In the genomic region with DNA sequence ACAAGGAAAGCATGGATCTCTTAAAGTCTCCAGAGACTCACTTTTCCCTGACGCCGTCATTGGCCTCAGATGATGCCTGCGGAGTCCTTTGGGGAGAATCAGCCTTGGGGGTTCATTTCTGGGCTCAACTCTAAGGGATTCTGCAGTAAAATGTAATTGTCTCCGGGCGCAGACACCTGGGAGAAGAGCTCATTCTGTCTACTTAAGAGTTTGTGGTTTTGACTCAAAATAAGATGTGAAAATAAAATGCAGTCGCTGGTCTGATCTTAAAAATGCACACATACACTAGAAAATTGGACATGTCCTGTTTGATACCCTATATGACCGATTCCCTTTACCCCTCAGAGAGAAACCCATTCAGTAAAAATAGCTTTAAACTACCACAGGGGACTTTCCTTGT, we compare ENCODE assay signal across 28 mouse cellular contexts. TPM values are rescaled to one million over a fixed set of nuclear protein-coding genes. Genes with fewer than 3 reads are reported as not detected.
DNase-seq lines count a peak whose midpoint lies in the region; ATAC-seq lines count a peak whose summit lies in the region.
"Had no signal": no experiment of that assay in that cellular context is flagged by ENCODE, and none has a peak within 500 bp of the region (broad histone marks: within the 10 kb centered on the region; RNA-seq: fewer than 3 reads in every experiment).

No protein-coding gene starts in this region.

- H3K27me3 ChIP-seq in heart, embryonic 10.5 days (ENCODE audit: insufficient read depth, poor library complexity, severe bottlenecking), result peaks cover 100% of the 10 kb centered on the region
- peaks cover 100% of the 10 kb centered on the region for H3K27me3 ChIP-seq in midbrain, embryonic 10.5 days (ENCODE audit: low read depth, poor library complexity, severe bottlenecking)
- H3K27me3 ChIP-seq in midbrain, embryonic 14.5 days (ENCODE audit: control insufficient read depth, insufficient read depth, low read length), result peaks cover 92% of the 10 kb centered on the region
- H3K27me3 ChIP-seq in neural tube, embryonic 15.5 days (replicated peaks), result peaks cover 85% of the 10 kb centered on the region
- H3K27me3 ChIP-seq: CH12.LX, Patski had no signal

- 7% methylated on average over 7 of the region's 7 CpGs for WGBS in heart, embryonic 10.5 days
- 5% methylated on average over 7 of the region's 7 CpGs for WGBS in midbrain, embryonic 10.5 days
- WGBS in midbrain, embryonic 14.5 days, result 5% methylated on average over 7 of the region's 7 CpGs
- WGBS in neural tube, embryonic 15.5 days, result 5% methylated on average over 7 of the region's 7 CpGs

- peaks cover 12% of the 10 kb centered on the region for H3K4me1 ChIP-seq in heart, embryonic 10.5 days
- peaks cover 45% of the 10 kb centered on the region for H3K4me1 ChIP-seq in midbrain, embryonic 10.5 days
- peaks cover 9% of the 10 kb centered on the region for H3K4me1 ChIP-seq in midbrain, embryonic 14.5 days (ENCODE audit: control insufficient read depth, insufficient read depth, low read length)
- H3K4me1 ChIP-seq in neural tube, embryonic 15.5 days, result peaks cover 23% of the 10 kb centered on the region

- intact Hi-C loops in heart, postnatal 25 days (cut with DNase I), result no loop called here

- no peaks in the 10 kb centered on the region for H3K36me3 ChIP-seq in heart, embryonic 10.5 days
- no peaks in the 10 kb centered on the region for H3K36me3 ChIP-seq in midbrain, embryonic 10.5 days
- no peaks in the 10 kb centered on the region for H3K36me3 ChIP-seq in midbrain, embryonic 14.5 days (ENCODE audit: control insufficient read depth, insufficient read depth, low read length)
- H3K36me3 ChIP-seq in neural tube, embryonic 15.5 days, result no peaks in the 10 kb centered on the region
- H3K36me3 ChIP-seq: embryonic facial prominence, embryonic 13.5 days; embryonic facial prominence, embryonic 15.5 days; forebrain, embryonic 10.5 days; forebrain, embryonic 12.5 days had no signal

- peak; percentile 32 for DNase-seq in embryo, embryonic 10.5 days (ENCODE audit: low spot score)
- DNase-seq in embryo, embryonic 10 days (ENCODE audit: low spot score), result no peak
- DNase-seq in heart, embryonic 10.5 days (ENCODE audit: low spot score), result peak; percentile 69
- no peak for DNase-seq in heart, postnatal 25 days (ENCODE audit: low spot score)
- DNase-seq in midbrain, embryonic 10.5 days (ENCODE audit: low spot score), result peak; percentile 16
- DNase-seq in midbrain, embryonic 14.5 days, result no peak
- peak; percentile 29 for DNase-seq in neural tube, embryonic 10.5 days (ENCODE audit: extremely low spot score, low spot score)
- DNase-seq: adrenal gland, adult 8-10 months; adrenal gland, postnatal 14 days; adrenal gland, postnatal 36 days; B cell, adult 2 months; cerebellum, adult 11-12 months; cerebellum, adult 2 months; cerebellum, adult 9-10 months; cerebellum, postnatal 10 days; cerebellum, postnatal 25 days had no signal

- no peak overlapping the region for H3K27ac ChIP-seq in heart, embryonic 10.5 days
- no peak overlapping the region for H3K27ac ChIP-seq in midbrain, embryonic 10.5 days (replicated peaks)
- H3K27ac ChIP-seq in midbrain, embryonic 14.5 days (replicated peaks; ENCODE audit: low read depth, low read length), result no peak overlapping the region
- H3K27ac ChIP-seq in neural tube, embryonic 15.5 days (replicated peaks), result no peak overlapping the region
- H3K27ac ChIP-seq: embryonic facial prominence, embryonic 13.5 days; embryonic facial prominence, embryonic 15.5 days; forebrain, embryonic 10.5 days; forebrain, embryonic 12.5 days had no signal

- H3K4me2 ChIP-seq in midbrain, embryonic 14.5 days (ENCODE audit: low read length), result no peak overlapping the region
- H3K4me2 ChIP-seq in neural tube, embryonic 15.5 days, result no peak overlapping the region
- H3K4me2 ChIP-seq: embryonic facial prominence, embryonic 13.5 days; embryonic facial prominence, embryonic 15.5 days; forebrain, embryonic 12.5 days had no signal

- no peak overlapping the region for H3K4me3 ChIP-seq in heart, embryonic 10.5 days
- no peak overlapping the region for H3K4me3 ChIP-seq in midbrain, embryonic 10.5 days
- H3K4me3 ChIP-seq in midbrain, embryonic 14.5 days (replicated peaks; ENCODE audit: low read depth, low read length), result no peak overlapping the region
- H3K4me3 ChIP-seq in neural tube, embryonic 15.5 days (replicated peaks), result no peak overlapping the region
- H3K4me3 ChIP-seq: embryonic facial prominence, embryonic 13.5 days; embryonic facial prominence, embryonic 15.5 days; erythroblast, embryonic 14.5 days had no signal

- ATAC-seq in midbrain, embryonic 14.5 days (ENCODE audit: low FRiP score, low TSS enrichment), result no peak
- no peak for ATAC-seq in neural tube, embryonic 15.5 days (ENCODE audit: low FRiP score)
- ATAC-seq: activated CD4-positive, CD25-positive, alpha-beta regulatory T cell, adult 4 months; CD4-positive, CD25-positive, alpha-beta regulatory T cell, adult 4 months; forebrain, embryonic 14.5 days; forebrain, embryonic 16.5 days; Patski had no signal

- H3K9ac ChIP-seq in midbrain, embryonic 14.5 days (replicated peaks; ENCODE audit: low read length), result no peak overlapping the region
- no peak overlapping the region for H3K9ac ChIP-seq in neural tube, embryonic 15.5 days (replicated peaks)
- H3K9ac ChIP-seq: embryonic facial prominence, embryonic 13.5 days; embryonic facial prominence, embryonic 15.5 days; forebrain, embryonic 12.5 days had no signal

- H3K9me3 ChIP-seq in heart, embryonic 10.5 days, result no peaks in the 10 kb centered on the region
- H3K9me3 ChIP-seq in midbrain, embryonic 10.5 days (replicated peaks), result no peaks in the 10 kb centered on the region
- H3K9me3 ChIP-seq in midbrain, embryonic 14.5 days (ENCODE audit: control insufficient read depth, low read length), result no peaks in the 10 kb centered on the region
- no peaks in the 10 kb centered on the region for H3K9me3 ChIP-seq in neural tube, embryonic 15.5 days (replicated peaks)
- H3K9me3 ChIP-seq: embryonic facial prominence, embryonic 13.5 days; embryonic facial prominence, embryonic 15.5 days; forebrain, embryonic 10.5 days; forebrain, embryonic 12.5 days had no signal

RNA-seq across cellular contexts. Expression of gene Nr4a2, which starts 18.4 kb away (rescaled TPM):
- polyA plus RNA-seq in heart, embryonic 10.5 days (2016; fragmentation: Nextera tagmentation; extraction: Ambion mirVana), result 2.3 and 3.4 TPM in 2 replicates
- total RNA-seq in heart, postnatal 25 days (2021), result 1 to 10 TPM; 1.3 to 1.8 TPM
- 6.9 and 13.8 TPM in 2 replicates for polyA plus RNA-seq in midbrain, embryonic 10.5 days (2016; fragmentation: Nextera tagmentation; extraction: Ambion mirVana)
- 23.8 and 30.9 TPM in 2 replicates for polyA plus RNA-seq in midbrain, embryonic 14.5 days (2014; fragmentation: Nextera tagmentation; extraction: Ambion mirVana)
- 16.8 and 21.0 TPM in 2 replicates for polyA plus RNA-seq in neural tube, embryonic 15.5 days (2015; fragmentation: Nextera tagmentation; extraction: Ambion mirVana)

Comparison
In these comparisons a context has a peak if more than half of its experiments do, and no peak if none do; other contexts are left out.
1. DNase-seq: peak in embryo, embryonic 10.5 days (single experiment), heart, embryonic 10.5 days (single experiment), midbrain, embryonic 10.5 days (single experiment) and neural tube, embryonic 10.5 days (single experiment); none in embryo, embryonic 10 days (single experiment), heart, postnatal 25 days (single experiment) and midbrain, embryonic 14.5 days (single experiment).